Mouse (Mus musculus) spleen, postnatal 36 days (tissue): ENCODE data around the gene Abracl.

Source experiments
- DNase-seq, 2 experiments: peaks; one replicate each; pipeline ENCODE4 v3.0.0; 2022; ENCODE audit warnings: low spot score in 2 of 2, mixed read lengths in 1 of 2

The Abracl gene

GRCm38 (mm10) chr10:18021576-18022311 is 1.3 kb downstream of the Abracl start:
- no peak for DNase-seq

- DNase-seq, result no peak
Observed at GRCm38 (mm10) chr10:18020846-18021245, 2.2 kb downstream of the Abracl start.

- DNase-seq, result no peak
Observed at GRCm38 (mm10) chr10:18020443-18020842, 2.6 kb downstream of the Abracl start.

- DNase-seq, result no peak
Observed at GRCm38 (mm10) chr10:18011761-18012160, 11.3 kb downstream of the Abracl start.

GRCm38 (mm10) chr10:18009744-18010143 is 13.3 kb downstream of the Abracl start:
- no peak for DNase-seq

GRCm38 (mm10) chr10:18008118-18008517 is 15.0 kb downstream of the Abracl start:
- DNase-seq, result no peak

GRCm38 (mm10) chr10:18007243-18007642 is 15.8 kb downstream of the Abracl start:
- DNase-seq, result no peak

- no peak for DNase-seq
Observed at GRCm38 (mm10) chr10:18006756-18007155, 16.3 kb downstream of the Abracl start.

- no peak for DNase-seq
Observed at GRCm38 (mm10) chr10:18005136-18005955, 17.7 kb downstream of the Abracl start.

GRCm38 (mm10) chr10:18003966-18004637 is 19.0 kb downstream of the Abracl start:
- no peak for DNase-seq

- no peak for DNase-seq
Observed at GRCm38 (mm10) chr10:17990576-17990975, 32.5 kb downstream of the Abracl start.

- DNase-seq, result peak; percentile 4 to 14
Observed at GRCm38 (mm10) chr10:17989136-17989535, 34.0 kb downstream of the Abracl start.

- DNase-seq, result peak in 1 of 2 experiments; percentile 2
Observed at GRCm38 (mm10) chr10:17987823-17988423, 35.2 kb downstream of the Abracl start.

- DNase-seq, result no peak
Observed at GRCm38 (mm10) chr10:17983313-17983712, 39.8 kb downstream of the Abracl start.

- no peak for DNase-seq
Observed at GRCm38 (mm10) chr10:17966090-17966489, 57.0 kb downstream of the Abracl start.
